Mouse (Mus musculus): Measurements from ENCODE around the gene Ccdc189. TPM values are rescaled to one million over a fixed set of nuclear protein-coding genes. Genes with fewer than 3 reads are reported as not detected.

Gene Ccdc189
- 2.7 and 4.4 TPM in 2 replicates for polyA plus RNA-seq (2015; fragmentation: Nextera tagmentation; extraction: Ambion mirVana)

GRCm38 (mm10) chr7:127588011-127588871 is at the start of gene Ccdc189, which contains the start of gene Rnf40:
Ccdc189 (minus strand) TSS chr7:127588595.
Rnf40 (plus strand) TSS chr7:127588767.

GRCm38 (mm10) chr7:127614891-127615843 is 26.8 kb upstream of the Ccdc189 start, which contains the start of gene Zfp629:
Zfp629 (minus strand) TSS chr7:127615797.

DNA sequence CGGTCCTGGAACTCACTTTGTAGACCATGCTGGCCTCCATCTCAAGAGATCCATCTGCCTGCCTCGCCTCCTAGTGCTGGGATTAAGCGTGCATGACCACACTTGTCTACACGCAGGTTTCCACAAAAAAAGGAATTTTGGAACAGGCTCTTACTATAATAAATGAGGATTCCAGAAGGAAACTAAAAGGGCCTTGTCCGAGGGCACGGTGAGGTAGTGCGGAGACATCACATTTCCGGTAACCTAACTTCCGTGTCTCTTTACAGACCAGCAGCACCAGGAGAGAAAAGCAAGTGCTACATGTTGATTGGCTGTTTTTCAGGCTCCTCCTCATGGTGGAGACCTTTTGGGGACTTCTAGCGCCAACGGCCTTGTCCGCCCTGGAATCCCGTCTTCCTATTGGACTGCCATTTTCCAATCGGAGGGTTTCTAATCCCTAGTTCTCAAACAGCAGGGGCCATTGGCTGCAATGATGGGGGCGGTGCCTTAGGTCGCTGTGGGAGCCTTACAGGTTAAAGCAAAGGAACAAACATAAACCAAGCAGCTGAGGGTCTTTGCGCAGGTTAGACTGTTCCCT is 15.4 kb downstream of the Ccdc189 start, which contains the start of gene Phkg2:
TSS of gene Phkg2 (plus strand) at position 446 of the 577 bp plus-strand sequence.

DNA sequence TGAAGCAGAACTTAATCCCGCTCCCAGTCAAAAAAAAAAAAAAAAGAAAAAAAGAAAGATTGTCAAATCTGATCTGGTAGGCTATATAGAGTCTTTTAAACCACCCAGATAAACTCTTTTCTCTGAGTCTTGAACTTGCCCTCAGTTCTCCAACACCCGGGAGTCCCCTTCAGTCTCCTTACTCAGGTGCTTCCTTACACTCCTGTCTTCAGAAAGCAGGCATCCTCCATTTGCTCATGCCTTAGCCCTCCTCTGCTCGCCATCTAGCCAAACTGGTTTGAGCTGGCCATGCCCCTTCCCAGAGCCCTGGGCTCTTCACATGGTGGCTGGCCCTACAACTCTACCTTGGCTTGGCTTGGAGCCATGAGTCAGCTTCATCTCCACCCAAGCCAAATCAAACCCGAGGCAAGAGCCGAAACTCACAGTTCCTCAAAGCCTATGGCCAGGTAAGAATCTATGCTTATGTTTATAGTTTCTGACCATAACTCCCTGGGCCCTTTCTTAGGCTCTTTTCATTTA is 27.0 kb downstream of the Ccdc189 start, which contains the start of gene Tmem265:
TSS of gene Tmem265 (plus strand) at position 51 of the 519 bp plus-strand sequence.

Other genes starting within 250 kb of the Ccdc189 start
- gene Zfp768, start 243.0 kb downstream of the Ccdc189 start, polyA plus RNA-seq (2015; fragmentation: Nextera tagmentation; extraction: Ambion mirVana) = 8.6 and 9.7 TPM in 2 replicates
- 5.0 and 5.6 TPM in 2 replicates for gene Zfp747, start 212.5 kb downstream of the Ccdc189 start, polyA plus RNA-seq (2015; fragmentation: Nextera tagmentation; extraction: Ambion mirVana)
- gene 9130019O22Rik, start 201.4 kb downstream of the Ccdc189 start, polyA plus RNA-seq (2015; fragmentation: Nextera tagmentation; extraction: Ambion mirVana) = 3.3 and 3.5 TPM in 2 replicates
- gene E430018J23Rik, start 195.0 kb downstream of the Ccdc189 start, polyA plus RNA-seq (2015; fragmentation: Nextera tagmentation; extraction: Ambion mirVana) = 3.7 and 4.1 TPM in 2 replicates
- 5.0 and 5.3 TPM in 2 replicates for gene Zfp764, start 181.8 kb downstream of the Ccdc189 start, polyA plus RNA-seq (2015; fragmentation: Nextera tagmentation; extraction: Ambion mirVana)
- gene Zfp688, start 166.5 kb downstream of the Ccdc189 start, polyA plus RNA-seq (2015; fragmentation: Nextera tagmentation; extraction: Ambion mirVana) = 15.9 and 16.3 TPM in 2 replicates
- gene Zfp689, start 139.4 kb downstream of the Ccdc189 start, polyA plus RNA-seq (2015; fragmentation: Nextera tagmentation; extraction: Ambion mirVana) = 2.7 and 2.8 TPM in 2 replicates
- gene Prr14, start 129.0 kb downstream of the Ccdc189 start, polyA plus RNA-seq (2015; fragmentation: Nextera tagmentation; extraction: Ambion mirVana) = 40.2 and 41.9 TPM in 2 replicates
- 6.4 and 8.7 TPM in 2 replicates for gene Fbrs, start 109.4 kb downstream of the Ccdc189 start, polyA plus RNA-seq (2015; fragmentation: Nextera tagmentation; extraction: Ambion mirVana)
- gene Srcap, start 76.6 kb downstream of the Ccdc189 start, polyA plus RNA-seq (2015; fragmentation: Nextera tagmentation; extraction: Ambion mirVana) = 20.0 and 20.5 TPM in 2 replicates
- gene Gm42715, start 69.0 kb downstream of the Ccdc189 start, polyA plus RNA-seq (2015; fragmentation: Nextera tagmentation; extraction: Ambion mirVana) = 6.0 and 6.3 TPM in 2 replicates
- gene Tmem265, start 27.2 kb downstream of the Ccdc189 start, polyA plus RNA-seq (2015; fragmentation: Nextera tagmentation; extraction: Ambion mirVana) = 6.1 and 7.4 TPM in 2 replicates
- gene Phkg2, start 15.3 kb downstream of the Ccdc189 start, polyA plus RNA-seq (2015; fragmentation: Nextera tagmentation; extraction: Ambion mirVana) = 23.7 and 25.8 TPM in 2 replicates
- gene Rnf40, start 172 bp upstream of the Ccdc189 start, polyA plus RNA-seq (2015; fragmentation: Nextera tagmentation; extraction: Ambion mirVana) = 18.1 and 21.6 TPM in 2 replicates
- gene Zfp629, start 27.2 kb upstream of the Ccdc189 start, polyA plus RNA-seq (2015; fragmentation: Nextera tagmentation; extraction: Ambion mirVana) = 2.9 and 3.5 TPM in 2 replicates
- 31.0 and 37.4 TPM in 2 replicates for gene Bcl7c, start 120.3 kb upstream of the Ccdc189 start, polyA plus RNA-seq (2015; fragmentation: Nextera tagmentation; extraction: Ambion mirVana)
- gene Ctf1, start 124.1 kb upstream of the Ccdc189 start, polyA plus RNA-seq (2015; fragmentation: Nextera tagmentation; extraction: Ambion mirVana) = 5.9 and 6.1 TPM in 2 replicates
- 0.12 TPM in 1 of 2 replicates, not detected in the other for gene Ctf2, start 143.6 kb upstream of the Ccdc189 start, polyA plus RNA-seq (2015; fragmentation: Nextera tagmentation; extraction: Ambion mirVana)
- 1.1 and 1.4 TPM in 2 replicates for gene Fbxl19, start 155.9 kb upstream of the Ccdc189 start, polyA plus RNA-seq (2015; fragmentation: Nextera tagmentation; extraction: Ambion mirVana)
- gene Orai3, start 181.2 kb upstream of the Ccdc189 start, polyA plus RNA-seq (2015; fragmentation: Nextera tagmentation; extraction: Ambion mirVana) = 22.1 and 26.0 TPM in 2 replicates
- 9.4 and 11.0 TPM in 2 replicates for gene Setd1a, start 188.1 kb upstream of the Ccdc189 start, polyA plus RNA-seq (2015; fragmentation: Nextera tagmentation; extraction: Ambion mirVana)
- gene Gm49388, start 197.0 kb upstream of the Ccdc189 start, polyA plus RNA-seq (2015; fragmentation: Nextera tagmentation; extraction: Ambion mirVana) = not detected in 2 replicates
- gene Hsd3b7, start 212.0 kb upstream of the Ccdc189 start, polyA plus RNA-seq (2015; fragmentation: Nextera tagmentation; extraction: Ambion mirVana) = 26.7 and 37.8 TPM in 2 replicates
- 47.2 and 47.9 TPM in 2 replicates for gene Stx4a, start 235.7 kb upstream of the Ccdc189 start, polyA plus RNA-seq (2015; fragmentation: Nextera tagmentation; extraction: Ambion mirVana)
- gene Stx1b, start 236.0 kb upstream of the Ccdc189 start, polyA plus RNA-seq (2015; fragmentation: Nextera tagmentation; extraction: Ambion mirVana) = 0.67 and 1.3 TPM in 2 replicates